Mouse (Mus musculus) C2C12 (cell line): ENCODE measurements at regions not wholly inside any gene's neighbourhood (a gene's known extent, or its start where the extent isn't known, plus 50 kb on each side); places are given as distances from the start of the nearest gene placed in this dataset.

Experiments used
- CTCF ChIP-seq: IDR thresholded peaks from one replicate; pipeline ENCODE4 v1.5.1; 2011; ENCODE audit not compliant: control insufficient read depth, insufficient read depth, insufficient read length
- USF1 ChIP-seq: IDR thresholded peaks from one replicate; pipeline ENCODE4 v1.6.1; 2011; ENCODE audit warnings: low read depth, mild to moderate bottlenecking, control low read depth, moderate library complexity

DNA sequence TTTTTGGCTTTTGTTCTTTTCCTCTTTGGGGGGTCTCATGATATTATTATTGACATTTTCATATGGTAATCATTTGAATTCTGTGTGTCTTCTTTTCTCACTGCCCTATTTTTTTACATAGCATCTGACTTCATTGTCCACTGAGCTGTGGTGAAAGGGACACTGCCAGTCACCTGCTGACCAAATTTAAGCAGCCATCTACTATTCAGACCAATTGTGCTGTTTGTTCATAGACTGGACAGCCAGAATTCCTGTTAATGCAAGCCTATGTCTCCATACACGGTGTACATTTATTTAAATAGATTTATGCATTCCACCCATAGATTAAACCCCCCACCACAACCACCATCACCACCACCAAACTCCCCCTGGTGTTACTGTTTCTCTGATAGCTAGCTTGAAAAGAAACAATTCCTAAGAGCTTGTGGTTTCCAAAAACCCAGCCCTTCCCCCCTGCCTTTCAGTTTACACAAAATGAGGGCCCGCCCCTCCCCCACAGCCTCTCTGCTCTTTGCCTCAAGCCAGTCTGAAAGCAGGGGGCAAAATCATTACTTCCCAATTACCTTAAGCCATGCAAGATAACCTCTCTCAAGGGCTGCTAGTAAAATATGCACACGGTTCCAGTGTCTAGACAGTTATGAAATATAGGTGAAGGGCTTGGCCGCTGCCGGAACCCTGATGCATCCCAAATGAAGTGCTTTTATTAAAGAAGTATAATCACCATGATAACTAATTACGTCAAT is 390.8 kb upstream of the Cited2 start:
- TF ChIP-seq USF1 (no peak), CTCF (no peak)
